Mouse (Mus musculus): Measurements from ENCODE around the gene Dst.

DNA sequence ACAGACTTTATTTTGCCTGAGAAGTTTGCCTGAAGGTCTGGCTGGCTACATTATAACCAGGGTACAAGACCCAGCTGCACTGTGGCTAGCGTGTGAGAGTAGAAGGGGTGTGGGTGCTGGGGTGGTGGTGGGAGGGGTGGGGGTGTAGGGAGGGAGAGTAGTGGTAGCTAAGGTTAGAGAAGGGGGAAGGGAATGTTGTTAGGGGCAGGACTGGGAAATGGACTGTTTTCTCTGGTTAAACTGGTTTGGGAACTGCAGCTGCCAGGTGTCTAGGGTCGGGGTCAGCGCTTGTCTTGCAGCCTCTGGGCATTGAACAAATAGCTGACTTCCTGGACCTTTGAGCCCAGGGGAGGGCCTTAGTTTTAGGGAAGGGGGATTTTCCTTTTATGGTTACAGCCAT lies 17.3 kb downstream of the Dst start:
- TF ChIP-seq CTCF (IDR thresholded peaks at IDR 0.05): no peak
- no peak for TF ChIP-seq POLR2A (IDR thresholded peaks at IDR 0.05; ENCODE audit: insufficient read depth, low read depth, low read length)
- no peak for TF ChIP-seq EP300 (IDR thresholded peaks at IDR 0.05; ENCODE audit: insufficient read depth, low read depth, low read length)
